Mouse (Mus musculus): ENCODE measurements around the gene Cspg4.
A peak's percentile ranks its signal among the peaks of the same experiment; 100 is the strongest.
"Not testable (repeated sequence)": the region's sequence is repeated elsewhere in the genome, so short reads cannot be mapped to it uniquely, and the experiment has no call there.

Gene Cspg4

GRCm38 (mm10) chr9:56926387-56926786 is 61.6 kb downstream of the Cspg4 start:
- DNase-seq (ENCODE audit: low spot score in 2 of 2), result no peak

GRCm38 (mm10) chr9:56927191-56928012 is 62.6 kb downstream of the Cspg4 start:
- DNase-seq (ENCODE audit: low spot score in 2 of 2), result no peak

GRCm38 (mm10) chr9:56928041-56928811 is 63.4 kb downstream of the Cspg4 start, which contains the start of gene Snx33:
Gene Snx33 (minus strand): TSS chr9:56928371.
- DNase-seq (ENCODE audit: low spot score in 2 of 2), result peak; percentile 73 to 75

- DNase-seq (ENCODE audit: low spot score in 2 of 2), result no peak
These were observed 64.7 kb downstream of the Cspg4 start for GRCm38 (mm10) chr9:56929496-56929895.

- no peak for DNase-seq (ENCODE audit: low spot score in 2 of 2)
These were observed 65.7 kb downstream of the Cspg4 start for GRCm38 (mm10) chr9:56930556-56930955.

- DNase-seq (ENCODE audit: low spot score in 2 of 2), result no peak
These were observed 72.0 kb downstream of the Cspg4 start for GRCm38 (mm10) chr9:56936861-56937222.

- DNase-seq (ENCODE audit: low spot score in 2 of 2), result peak; percentile 92 to 96
These were observed 72.7 kb downstream of the Cspg4 start, which contains the start of gene Imp3 for GRCm38 (mm10) chr9:56937223-56938160. Gene Imp3 (plus strand): TSS chr9:56937475.

GRCm38 (mm10) chr9:56938374-56938773 is 73.5 kb downstream of the Cspg4 start:
- peak in 1 of 2 experiments; percentile 23 for DNase-seq (ENCODE audit: low spot score in 2 of 2)

- peak; percentile 53 to 58 for DNase-seq (ENCODE audit: low spot score in 2 of 2)
These were observed 82.6 kb downstream of the Cspg4 start for GRCm38 (mm10) chr9:56947481-56947880.

- DNase-seq (ENCODE audit: low spot score in 2 of 2), result not testable (repeated sequence)
These were observed 83.9 kb downstream of the Cspg4 start for GRCm38 (mm10) chr9:56948699-56949098.

Measured in spleen, postnatal 36 days (tissue).